ENCODE assay signal across 28 mouse cellular contexts in genomic region chr17:7749051-7749815, GRCm38 (mm10).
DNase-seq lines count a peak whose midpoint lies in the region; TF ChIP-seq lines count a peak whose summit lies in the region.
"Had no signal": no experiment of that assay in that cellular context is flagged by ENCODE, and none has a peak within 500 bp of the region (broad histone marks: within the 10 kb centered on the region; RNA-seq: fewer than 3 reads in every experiment).

No protein-coding gene starts in this region.

- no peak overlapping the region for H3K4me3 ChIP-seq in heart, embryonic 10.5 days
- no peak overlapping the region for H3K4me3 ChIP-seq in layer of hippocampus, adult 2 months
- H3K4me3 ChIP-seq: forebrain, embryonic 13.5 days; hindbrain, embryonic 12.5 days; intestine, embryonic 15.5 days; midbrain, embryonic 10.5 days; midbrain, embryonic 15.5 days; neural tube, embryonic 15.5 days had no signal

- H3K27me3 ChIP-seq in heart, embryonic 10.5 days (ENCODE audit: insufficient read depth, poor library complexity, severe bottlenecking) = no peaks in the 10 kb centered on the region
- H3K27me3 ChIP-seq: CH12.LX; forebrain, embryonic 13.5 days; hindbrain, embryonic 12.5 days; intestine, embryonic 15.5 days; midbrain, embryonic 15.5 days; neural tube, embryonic 15.5 days; Patski had no signal

- WGBS in heart, embryonic 10.5 days = 74% methylated on average over 4 of the region's 4 CpGs

- H3K9me3 ChIP-seq in heart, embryonic 10.5 days = no peaks in the 10 kb centered on the region
- H3K9me3 ChIP-seq: forebrain, embryonic 13.5 days; hindbrain, embryonic 12.5 days; intestine, embryonic 15.5 days; midbrain, embryonic 10.5 days; midbrain, embryonic 15.5 days; neural tube, embryonic 15.5 days had no signal

- H3K36me3 ChIP-seq in heart, embryonic 10.5 days = no peaks in the 10 kb centered on the region
- H3K36me3 ChIP-seq: hindbrain, embryonic 12.5 days; intestine, embryonic 15.5 days; midbrain, embryonic 10.5 days; midbrain, embryonic 15.5 days; neural tube, embryonic 15.5 days had no signal

- DNase-seq in heart, adult 18-20 months = peak; percentile 20 to 48
- no peak for DNase-seq in heart, embryonic 10.5 days (ENCODE audit: low spot score)
- DNase-seq in layer of hippocampus, adult 2 months (ENCODE audit: low spot score in 2 of 2) = no peak
- DNase-seq in layer of hippocampus, adult 18-20 months (ENCODE audit: low spot score in 2 of 2) = no peak
- DNase-seq in Muller cell, postnatal 12 days (ENCODE audit: inconsistent ontology term) = peak; percentile 31
- DNase-seq in fibroblast of lung, adult 2 months (ENCODE audit: low read depth) = peak; percentile 58
- DNase-seq in right cerebral cortex, postnatal 10 days (ENCODE audit: low spot score in 2 of 2) = no peak
- DNase-seq: adrenal gland, postnatal 36 days; cerebellum, adult 2 months; cerebellum, postnatal 14 days; kidney, adult 2 months; kidney, postnatal 36 days; liver; lung, adult 2 months; lung, postnatal 14 days; right cerebral cortex, postnatal 4 days; thymus, adult 2 months; thymus, postnatal 36 days had no signal

- no peaks in the 10 kb centered on the region for H3K4me1 ChIP-seq in heart, embryonic 10.5 days
- H3K4me1 ChIP-seq: forebrain, embryonic 13.5 days; hindbrain, embryonic 12.5 days; intestine, embryonic 15.5 days; midbrain, embryonic 10.5 days; midbrain, embryonic 15.5 days; neural tube, embryonic 15.5 days had no signal

- no peak for TF ChIP-seq CTCF in layer of hippocampus, adult 2 months (conservative IDR thresholded peaks at IDR 0.05)

- H3K27ac ChIP-seq in heart, embryonic 10.5 days = no peak overlapping the region
- peak overlapping the region; percentile 36; the same call in 1 of the 2 replicates for H3K27ac ChIP-seq in layer of hippocampus, adult 2 months
- H3K27ac ChIP-seq: forebrain, embryonic 13.5 days; hindbrain, embryonic 12.5 days; hindbrain, postnatal 0 days; intestine, embryonic 15.5 days; liver, embryonic 14.5 days; midbrain, embryonic 10.5 days; midbrain, embryonic 15.5 days; neural tube, embryonic 15.5 days had no signal

Comparison
In these comparisons a context has a peak if more than half of its experiments do, and no peak if none do; other contexts are left out.
1. DNase-seq: peak in heart, adult 18-20 months (2 of 2), Muller cell, postnatal 12 days (single experiment) and fibroblast of lung, adult 2 months (single experiment); none in heart, embryonic 10.5 days (single experiment), layer of hippocampus, adult 2 months (0 of 2), layer of hippocampus, adult 18-20 months (0 of 2) and right cerebral cortex, postnatal 10 days (0 of 2).